Mouse (Mus musculus): ENCODE measurements around the gene Pdcd1lg2.

GRCm38 (mm10) chr19:29368671-29369309 is 41.9 kb upstream of the Pdcd1lg2 start:
- no peak for TF ChIP-seq CTCF (conservative IDR thresholded peaks at IDR 0.05; ENCODE audit: low read length)
- no peak for TF ChIP-seq NANOG (IDR thresholded peaks at IDR 0.05; ENCODE audit: borderline replicate concordance, low read length)
- TF ChIP-seq POU5F1 (IDR thresholded peaks at IDR 0.05; ENCODE audit: borderline replicate concordance, low read length) = no peak
